Comparison of ENCODE assay signal across 8 mouse cellular contexts in the genomic region with DNA sequence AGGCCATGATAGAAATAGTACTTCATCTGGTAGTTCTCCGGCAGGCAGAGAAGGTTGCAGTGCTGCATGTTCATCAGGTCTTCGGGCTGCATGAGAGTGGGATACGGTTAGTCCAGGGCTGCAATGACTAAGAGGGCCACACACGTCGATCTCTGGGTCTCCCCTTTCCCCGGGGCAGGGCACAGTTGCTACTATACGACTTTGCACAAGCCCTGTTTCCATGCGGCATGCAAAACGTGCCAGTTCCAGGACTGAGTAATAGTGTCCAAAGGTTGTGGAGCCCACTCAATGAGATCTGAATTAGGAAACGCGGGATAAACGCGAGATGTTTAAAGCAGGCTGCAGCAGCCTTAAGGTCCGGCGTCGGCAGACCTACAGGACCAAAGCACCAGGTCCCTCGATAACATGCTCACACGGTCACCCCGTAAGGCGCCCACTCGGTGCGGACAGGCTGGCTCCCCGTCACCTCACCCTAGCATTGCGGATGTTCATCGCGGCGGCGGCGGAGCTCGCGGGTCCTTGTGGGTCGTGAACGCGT. TPM values are rescaled to one million over a fixed set of nuclear protein-coding genes. Genes with fewer than 3 reads are reported as not detected.
A peak's percentile ranks its signal among the peaks of the same experiment; 100 is the strongest.
DNase-seq lines count a peak whose midpoint lies in the region; ATAC-seq lines count a peak whose summit lies in the region.

No protein-coding gene starts in this region.

- H3K9ac ChIP-seq in kidney, embryonic 14.5 days (ENCODE audit: low read depth, low read length), result peak overlapping the region; percentile 68
- H3K9ac ChIP-seq in forebrain, embryonic 14.5 days (ENCODE audit: low read length), result peak overlapping the region; percentile 70
- H3K9ac ChIP-seq in liver, embryonic 13.5 days, result peak overlapping the region; percentile 79

- peak overlapping the region; percentile 51 for H3K4me2 ChIP-seq in kidney, embryonic 14.5 days (replicated peaks; ENCODE audit: low read depth, low read length)
- peak overlapping the region; percentile 66 for H3K4me2 ChIP-seq in forebrain, embryonic 14.5 days (ENCODE audit: low read length)
- peak overlapping the region; percentile 80 for H3K4me2 ChIP-seq in liver, embryonic 13.5 days

- no peaks in the 10 kb centered on the region for H3K9me3 ChIP-seq in kidney, embryonic 14.5 days (ENCODE audit: control insufficient read depth, low read length)
- no peaks in the 10 kb centered on the region for H3K9me3 ChIP-seq in forebrain, embryonic 14.5 days (replicated peaks; ENCODE audit: control insufficient read depth, low read length)
- no peaks in the 10 kb centered on the region for H3K9me3 ChIP-seq in liver, embryonic 13.5 days (replicated peaks)

- ATAC-seq in kidney, embryonic 14.5 days (ENCODE audit: low FRiP score, low TSS enrichment), result peak; percentile 17; the same call in 1 of the 2 replicates
- peak; percentile 11 for ATAC-seq in activated CD4-positive, CD25-positive, alpha-beta regulatory T cell, adult 4 months
- peak; percentile 45 for ATAC-seq in forebrain, embryonic 14.5 days
- ATAC-seq in liver, embryonic 13.5 days (ENCODE audit: low read depth), result peak; percentile 4; the same call in 1 of the 2 replicates

- H3K27me3 ChIP-seq in kidney, embryonic 14.5 days (ENCODE audit: control insufficient read depth, insufficient read depth, low read length), result no peaks in the 10 kb centered on the region
- H3K27me3 ChIP-seq in forebrain, embryonic 14.5 days (replicated peaks; ENCODE audit: control insufficient read depth, insufficient read depth, low read length), result no peaks in the 10 kb centered on the region
- H3K27me3 ChIP-seq in liver, embryonic 13.5 days, result no peaks in the 10 kb centered on the region

- DNase-seq in kidney, adult 11 months, result no peak
- DNase-seq in forebrain, embryonic 14.5 days (ENCODE audit: low spot score), result no peak
- DNase-seq in liver, embryonic 13.5 days, result no peak
- DNase-seq in yolk sac, embryonic 10.5 days (ENCODE audit: low spot score), result peak; percentile 6
- DNase-seq in cerebellum, adult 11 months, result no peak
- DNase-seq in urinary bladder, postnatal 10 days (ENCODE audit: low spot score), result no peak

- WGBS in kidney, embryonic 14.5 days, result 35% methylated on average over 34 of the region's 34 CpGs
- 37% methylated on average over 34 of the region's 34 CpGs for WGBS in forebrain, embryonic 14.5 days
- WGBS in liver, embryonic 13.5 days (ENCODE audit: insufficient replicate concordance), result 16% methylated on average over 34 of the region's 34 CpGs

- H3K27ac ChIP-seq in kidney, embryonic 14.5 days (ENCODE audit: low read depth, low read length), result peak overlapping the region; percentile 80
- peak overlapping the region; percentile 39; the same call in 1 of the 2 replicates for H3K27ac ChIP-seq in forebrain, embryonic 14.5 days (ENCODE audit: low read depth, low read length)
- peak overlapping the region; percentile 73 for H3K27ac ChIP-seq in liver, embryonic 13.5 days

- H3K36me3 ChIP-seq in kidney, embryonic 14.5 days (ENCODE audit: control insufficient read depth, insufficient read depth, low read length), result peaks cover 16% of the 10 kb centered on the region
- 0 out of 2 replicates have a peak, but pooled peaks cover 3% of the 10 kb centered on the region for H3K36me3 ChIP-seq in forebrain, embryonic 14.5 days (ENCODE audit: control insufficient read depth, insufficient read depth, low read length)
- H3K36me3 ChIP-seq in liver, embryonic 13.5 days, result peaks cover 32% of the 10 kb centered on the region

- no peaks in the 10 kb centered on the region for H3K4me1 ChIP-seq in kidney, embryonic 14.5 days (ENCODE audit: control insufficient read depth, insufficient read depth, low read length)
- no peaks in the 10 kb centered on the region; the same call in 1 of the 2 replicates for H3K4me1 ChIP-seq in forebrain, embryonic 14.5 days (ENCODE audit: control insufficient read depth, insufficient read depth, low read length)
- H3K4me1 ChIP-seq in liver, embryonic 13.5 days (replicated peaks), result peaks cover 13% of the 10 kb centered on the region; the same call in 1 of the 2 replicates

- peak overlapping the region; percentile 60 for H3K4me3 ChIP-seq in kidney, embryonic 14.5 days (ENCODE audit: low read length)
- H3K4me3 ChIP-seq in forebrain, embryonic 14.5 days (ENCODE audit: low read depth, low read length), result peak overlapping the region; percentile 54
- peak overlapping the region; percentile 70 for H3K4me3 ChIP-seq in liver, embryonic 13.5 days (replicated peaks)

RNA-seq across cellular contexts. Expression of a gene that starts 0.3 kb away (rescaled TPM):
- polyA plus RNA-seq in kidney, embryonic 14.5 days (2014; fragmentation: Nextera tagmentation; extraction: Ambion mirVana), result 1.7 and 4.2 TPM in 2 replicates
- polyA plus RNA-seq in activated CD4-positive, CD25-positive, alpha-beta regulatory T cell, adult 4 months (2017; shearing (Covaris generic)), result 100 to 1,000 TPM; 116 to 144 TPM
- polyA plus RNA-seq in forebrain, embryonic 14.5 days (2014; fragmentation: Nextera tagmentation; extraction: Ambion mirVana), result 1.3 and 2.0 TPM in 2 replicates
- 4.7 and 4.8 TPM in 2 replicates for polyA plus RNA-seq in liver, embryonic 13.5 days (2015; fragmentation: Nextera tagmentation; extraction: Ambion mirVana)

RNA-seq across cellular contexts. Expression of a gene that starts 0.4 kb away (rescaled TPM):
- 140 and 168 TPM in 2 replicates for polyA plus RNA-seq in kidney, embryonic 14.5 days (2014; fragmentation: Nextera tagmentation; extraction: Ambion mirVana)
- 100 to 1,000 TPM; 185 to 192 TPM for polyA plus RNA-seq in activated CD4-positive, CD25-positive, alpha-beta regulatory T cell, adult 4 months (2017; shearing (Covaris generic))
- 104 TPM in 2 replicates for polyA plus RNA-seq in forebrain, embryonic 14.5 days (2014; fragmentation: Nextera tagmentation; extraction: Ambion mirVana)
- polyA plus RNA-seq in liver, embryonic 13.5 days (2015; fragmentation: Nextera tagmentation; extraction: Ambion mirVana), result 129 and 131 TPM in 2 replicates

RNA-seq across cellular contexts. Expression of a gene that starts 9.3 kb away (rescaled TPM):
- polyA plus RNA-seq in kidney, embryonic 14.5 days (2014; fragmentation: Nextera tagmentation; extraction: Ambion mirVana), result 36.9 and 38.8 TPM in 2 replicates
- 1 to 10 TPM; 5.2 to 5.8 TPM for polyA plus RNA-seq in activated CD4-positive, CD25-positive, alpha-beta regulatory T cell, adult 4 months (2017; shearing (Covaris generic))
- 8.9 and 9.3 TPM in 2 replicates for polyA plus RNA-seq in forebrain, embryonic 14.5 days (2014; fragmentation: Nextera tagmentation; extraction: Ambion mirVana)
- 17.5 TPM in 2 replicates for polyA plus RNA-seq in liver, embryonic 13.5 days (2015; fragmentation: Nextera tagmentation; extraction: Ambion mirVana)

RNA-seq across cellular contexts. Expression of a gene that starts 25.4 kb away (rescaled TPM):
- polyA plus RNA-seq in kidney, embryonic 14.5 days (2014; fragmentation: Nextera tagmentation; extraction: Ambion mirVana), result 4.2 and 6.1 TPM in 2 replicates
- 1 to 10 TPM; 8.8 to 9.8 TPM for polyA plus RNA-seq in activated CD4-positive, CD25-positive, alpha-beta regulatory T cell, adult 4 months (2017; shearing (Covaris generic))
- polyA plus RNA-seq in forebrain, embryonic 14.5 days (2014; fragmentation: Nextera tagmentation; extraction: Ambion mirVana), result 53.6 and 77.2 TPM in 2 replicates
- 0.16 and 0.19 TPM in 2 replicates for polyA plus RNA-seq in liver, embryonic 13.5 days (2015; fragmentation: Nextera tagmentation; extraction: Ambion mirVana)

RNA-seq across cellular contexts. Expression of a gene that starts 29.5 kb away (rescaled TPM):
- polyA plus RNA-seq in kidney, embryonic 14.5 days (2014; fragmentation: Nextera tagmentation; extraction: Ambion mirVana), result 2.3 and 4.4 TPM in 2 replicates
- polyA plus RNA-seq in activated CD4-positive, CD25-positive, alpha-beta regulatory T cell, adult 4 months (2017; shearing (Covaris generic)), result 1 to 10 TPM; 1.8 to 2.7 TPM
- polyA plus RNA-seq in forebrain, embryonic 14.5 days (2014; fragmentation: Nextera tagmentation; extraction: Ambion mirVana), result 0.26 TPM in 1 of 2 replicates, not detected in the other
- 0.06 and 0.10 TPM in 2 replicates for polyA plus RNA-seq in liver, embryonic 13.5 days (2015; fragmentation: Nextera tagmentation; extraction: Ambion mirVana)

Comparison
In these comparisons a context has a peak if more than half of its experiments do, and no peak if none do; other contexts are left out.
1. RNA of a gene that starts 0.3 kb away (polyA plus RNA-seq): 116 to 144 TPM in activated CD4-positive, CD25-positive, alpha-beta regulatory T cell, adult 4 months; 4.7 to 4.8 TPM in liver, embryonic 13.5 days, 1.7 to 4.2 TPM in kidney, embryonic 14.5 days and 1.3 to 2.0 TPM in forebrain, embryonic 14.5 days; every median in the first group is over 10 times any median in the second.
2. Peak in every context shown above with its lines, with median percentiles within 50 percentile points of each other: ATAC-seq, H3K27ac ChIP-seq, H3K4me2 ChIP-seq, H3K4me3 ChIP-seq and H3K9ac ChIP-seq.